Mouse (Mus musculus) heart, adult 11 months (tissue): ENCODE data around the gene Prss8.
"Not testable (repeated sequence)": the region's sequence is repeated elsewhere in the genome, so short reads cannot be mapped to it uniquely, and the experiment has no call there.

ENCODE experiments used
- DNase-seq: peaks from one replicate; pipeline ENCODE4 v3.0.0; 2022

The Prss8 gene

GRCm38 (mm10) chr7:127927726-127928125 lies 2.2 kb downstream of the Prss8 start:
- DNase-seq = no peak

- no peak for DNase-seq
Observed at GRCm38 (mm10) chr7:127926846-127927245, 3.1 kb downstream of the Prss8 start.

- DNase-seq = no peak
Observed at GRCm38 (mm10) chr7:127926066-127926465, 3.8 kb downstream of the Prss8 start.

DNA sequence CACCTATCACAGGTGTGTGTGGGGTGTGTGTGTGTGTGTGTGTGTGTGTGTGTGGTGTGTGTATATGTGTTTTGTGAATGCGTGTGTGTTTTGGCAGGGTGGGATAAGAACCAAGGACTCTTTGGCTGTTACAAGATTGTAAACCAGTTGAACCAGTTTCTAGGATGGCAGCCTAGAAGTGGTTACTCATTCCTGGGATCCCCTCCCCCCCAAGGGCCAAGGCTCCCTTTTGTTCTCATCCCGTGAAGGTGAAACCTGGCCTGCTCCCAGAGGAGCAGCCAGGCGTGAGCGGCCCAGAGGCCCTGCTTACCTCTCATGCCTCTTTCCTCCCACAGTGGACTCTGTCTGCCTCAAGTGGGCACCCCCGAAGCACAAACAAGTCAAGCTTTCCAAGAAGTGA lies 4.7 kb downstream of the Prss8 start:
- no peak for DNase-seq

- no peak for DNase-seq
Observed at GRCm38 (mm10) chr7:127923714-127924113, 6.2 kb downstream of the Prss8 start.

- DNase-seq = no peak
Observed at GRCm38 (mm10) chr7:127922451-127923275, 7.2 kb downstream of the Prss8 start.

GRCm38 (mm10) chr7:127921516-127921915 lies 8.4 kb downstream of the Prss8 start:
- DNase-seq = no peak

GRCm38 (mm10) chr7:127919290-127919689 lies 10.6 kb downstream of the Prss8 start:
- no peak for DNase-seq

- no peak for DNase-seq
Observed at GRCm38 (mm10) chr7:127918203-127918602, 11.7 kb downstream of the Prss8 start.

DNA sequence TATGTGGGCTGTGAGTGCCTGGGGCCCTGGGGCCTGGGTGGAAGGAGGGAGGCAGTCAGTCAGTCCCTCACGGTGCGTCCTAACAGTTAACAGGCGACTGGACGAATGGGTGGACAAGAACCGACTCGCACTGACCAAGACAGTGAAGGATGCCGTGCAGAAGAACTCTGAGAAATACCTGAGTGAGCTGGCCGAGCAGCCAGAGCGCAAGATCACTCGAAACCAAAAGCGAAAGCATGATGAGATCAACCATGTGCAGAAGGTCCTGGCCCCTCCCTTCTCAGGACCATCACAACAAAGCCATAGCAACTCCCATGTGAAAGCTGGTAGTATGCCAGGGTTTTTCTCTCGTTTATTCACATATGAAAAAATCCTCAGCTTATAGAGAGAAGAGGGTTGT lies 14.6 kb downstream of the Prss8 start:
- no peak for DNase-seq

GRCm38 (mm10) chr7:127912938-127913337 lies 17.0 kb downstream of the Prss8 start:
- DNase-seq = no peak

DNA sequence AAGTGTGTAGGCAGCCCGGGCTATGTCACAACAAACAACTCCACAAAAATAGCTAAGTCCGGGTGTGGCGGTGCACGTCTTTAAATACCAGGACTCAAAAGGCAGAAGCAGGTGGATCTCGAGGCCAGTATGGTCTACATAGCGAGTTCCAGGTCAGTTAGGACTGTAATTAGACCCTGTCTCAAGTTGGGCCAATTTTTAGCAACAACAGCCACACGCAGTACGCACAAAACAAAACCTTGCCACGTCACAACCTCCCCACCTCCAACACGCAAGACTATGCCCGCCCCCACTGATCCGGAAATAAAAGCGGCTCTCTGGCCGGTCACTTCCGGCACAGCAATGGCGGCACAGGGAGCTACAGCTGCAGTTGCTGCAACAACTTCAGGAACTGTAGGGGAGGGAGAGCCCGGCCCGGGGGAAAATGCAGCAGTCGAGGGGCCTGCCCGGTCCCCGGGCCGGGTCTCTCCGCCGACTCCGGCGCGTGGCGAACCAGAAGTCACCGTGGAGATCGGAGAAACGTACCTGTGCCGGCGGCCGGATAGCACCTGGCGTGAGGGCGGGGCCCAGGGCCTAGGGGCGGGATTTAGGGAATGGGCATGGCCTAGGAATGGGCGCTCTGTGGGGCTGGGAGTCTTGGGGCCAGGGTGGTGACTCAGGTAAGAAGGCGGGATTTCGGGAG lies 17.6 kb downstream of the Prss8 start, which contains the start of gene Kat8:
Gene Kat8 (plus strand): TSS at position 327 of the 682 bp plus-strand sequence.
- DNase-seq = peak; percentile 99

DNA sequence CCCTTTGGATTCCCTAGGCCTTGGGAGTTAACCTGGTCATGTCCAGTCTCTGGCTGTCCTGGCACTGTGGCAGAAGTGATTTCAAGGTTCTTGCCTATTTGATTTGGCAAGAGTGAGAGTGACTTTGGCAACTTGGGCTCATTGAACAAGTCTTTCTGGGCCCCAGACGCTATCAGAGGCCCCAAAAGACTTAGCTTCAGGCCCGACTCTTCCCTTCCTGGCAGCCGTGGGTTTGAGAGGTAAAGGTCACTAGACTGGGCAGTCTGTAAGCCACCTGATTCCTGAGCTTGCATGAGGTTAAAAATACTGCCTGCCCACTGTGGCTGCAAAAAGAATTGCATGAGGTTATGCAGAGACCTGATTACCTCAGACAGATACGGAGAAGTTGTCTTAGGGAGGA lies 21.2 kb downstream of the Prss8 start:
- no peak for DNase-seq

DNA sequence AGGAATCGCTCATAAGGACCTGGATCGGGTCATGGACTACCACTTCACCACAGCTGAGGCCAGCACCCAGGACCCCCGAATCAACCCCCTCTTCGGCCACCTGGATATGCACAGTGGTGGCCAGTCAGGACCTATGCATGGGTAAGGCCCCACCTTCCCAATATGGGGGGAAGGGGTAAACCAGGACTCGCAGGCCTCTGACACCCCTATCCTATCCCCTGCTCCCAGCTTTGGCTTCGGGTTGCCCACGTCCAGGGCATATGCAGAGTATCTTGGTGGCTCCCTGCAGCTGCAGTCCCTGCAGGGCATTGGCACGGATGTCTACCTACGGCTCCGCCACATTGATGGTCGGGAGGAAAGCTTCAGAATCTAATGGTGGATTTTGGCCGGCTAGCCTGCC lies 22.0 kb downstream of the Prss8 start:
- peak; percentile 94 for DNase-seq

DNA sequence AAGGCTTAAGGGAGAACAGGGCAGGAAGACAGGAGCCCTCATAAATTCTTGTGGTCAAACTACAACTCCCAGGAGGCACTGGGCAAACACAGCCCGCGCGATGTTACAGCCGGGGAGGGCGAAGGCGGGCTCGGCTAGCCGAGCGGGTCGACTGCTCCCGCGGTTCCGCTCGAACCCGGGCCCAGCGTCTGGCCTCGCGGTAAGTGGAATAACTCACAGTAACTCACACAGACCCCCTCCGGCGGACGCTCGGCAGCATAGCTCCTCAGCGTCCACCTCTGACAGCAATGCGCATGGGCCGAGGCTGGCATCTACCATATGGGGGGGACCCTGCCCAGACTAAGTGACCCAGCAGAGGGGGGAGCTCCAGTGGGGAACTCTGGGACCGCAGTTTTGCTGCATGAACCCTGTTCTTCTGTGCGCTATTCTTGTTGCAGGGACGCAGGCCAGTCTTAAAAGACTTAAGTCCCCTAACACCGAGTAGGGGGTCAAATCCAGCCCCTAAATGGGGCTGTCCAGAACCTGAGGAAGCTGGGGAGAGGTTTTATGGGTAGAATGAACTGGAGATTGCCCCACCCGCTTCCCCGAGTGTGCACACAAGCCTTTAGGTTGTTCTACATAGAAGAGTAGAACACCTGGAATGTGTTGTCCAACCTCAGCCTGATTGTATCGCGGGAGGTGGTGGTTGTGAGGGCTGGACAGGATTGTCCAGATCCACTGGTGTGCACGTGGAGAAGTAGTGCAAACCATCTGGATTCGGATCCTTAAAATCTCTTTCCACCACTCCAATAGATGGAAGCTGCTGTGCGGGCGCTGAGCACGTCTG lies 25.7 kb downstream of the Prss8 start, which contains the start of gene Bckdk:
Gene Bckdk (plus strand): TSS at position 112 of the 826 bp plus-strand sequence.
- peak; percentile 98 for DNase-seq

- DNase-seq = no peak
Observed at GRCm38 (mm10) chr7:127901772-127902171, 28.1 kb downstream of the Prss8 start.

- DNase-seq = no peak
Observed at GRCm38 (mm10) chr7:127899997-127900396, 29.9 kb downstream of the Prss8 start.

GRCm38 (mm10) chr7:127898179-127898956 lies 31.5 kb downstream of the Prss8 start:
- no peak for DNase-seq

- DNase-seq = no peak
Observed at GRCm38 (mm10) chr7:127897542-127897941, 32.4 kb downstream of the Prss8 start.

GRCm38 (mm10) chr7:127896384-127896783 lies 33.5 kb downstream of the Prss8 start:
- peak; percentile 93 for DNase-seq

DNA sequence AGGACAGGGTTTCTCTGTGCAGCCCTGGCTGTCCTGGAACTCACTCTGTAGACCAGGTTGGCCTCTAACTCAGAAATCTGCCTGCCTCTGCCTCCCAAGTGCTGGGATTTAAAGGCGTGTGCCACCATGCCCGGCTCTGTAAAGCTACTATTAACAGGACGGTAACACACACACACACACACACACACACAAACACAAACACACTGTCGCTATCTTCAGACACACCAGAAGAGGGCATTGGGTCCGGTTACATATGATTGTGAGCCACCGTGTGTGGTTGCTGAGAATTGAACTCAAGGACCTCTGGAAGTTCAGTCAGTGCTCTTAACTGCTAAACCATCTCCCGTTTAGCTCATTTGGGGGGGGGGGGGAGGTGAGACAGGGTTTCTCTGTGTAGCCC lies 34.0 kb downstream of the Prss8 start:
- DNase-seq = not testable (repeated sequence)

- peak; percentile 100 for DNase-seq
Observed at GRCm38 (mm10) chr7:127895442-127895841, 34.5 kb downstream of the Prss8 start, which contains the start of the genes Gm21974 and Vkorc1. Gene Gm21974 (minus strand): TSS chr7:127895454. Gene Vkorc1 (minus strand): TSS chr7:127895617.
